Mouse (Mus musculus): ENCODE data around the gene Thrap3. TPM values are rescaled to one million over a fixed set of nuclear protein-coding genes. Genes with fewer than 3 reads are reported as not detected.

Thrap3 gene
- total RNA-seq, 2 experiments from 2014 or later = 215 to 361 TPM

DNA sequence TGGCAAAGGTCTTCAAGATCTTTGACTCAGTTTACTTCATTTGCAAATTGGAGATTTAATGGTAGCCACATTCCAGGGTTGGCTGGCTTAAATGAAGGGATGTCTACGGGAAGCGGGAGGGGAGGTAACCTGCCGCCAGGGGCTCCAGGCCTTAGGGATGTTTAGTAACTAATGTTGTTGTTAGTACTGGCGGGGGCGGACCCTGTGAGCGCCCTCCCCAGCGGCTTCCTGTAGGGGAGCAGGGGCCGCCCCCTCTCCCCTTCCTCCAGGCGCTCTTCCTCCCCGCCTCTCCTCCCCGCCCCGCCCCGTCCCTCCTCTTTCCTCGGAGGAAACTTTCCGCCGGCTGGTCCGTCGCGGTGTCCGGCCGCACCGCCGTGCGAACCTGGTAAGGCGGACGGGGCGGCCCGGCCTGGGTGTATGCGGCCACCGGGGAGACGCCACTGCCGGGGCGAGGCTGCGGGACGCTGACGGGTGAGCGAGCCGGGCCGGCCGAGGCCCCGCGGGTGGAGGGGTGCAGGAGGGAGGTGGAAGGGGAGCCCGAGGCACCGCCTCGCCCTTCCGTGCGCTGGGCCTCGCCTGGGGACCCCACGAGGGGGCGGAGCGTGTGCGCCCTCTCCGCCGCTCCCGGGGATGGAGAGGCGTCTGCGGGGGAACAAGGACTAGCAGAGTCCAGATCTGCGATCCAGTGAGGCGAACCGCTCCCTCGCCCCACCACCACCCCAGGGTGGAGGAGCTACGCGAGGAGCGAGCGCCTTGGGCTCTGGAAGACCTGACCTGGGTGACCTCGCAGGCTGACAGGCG, 54.2 kb downstream of the Thrap3 start:
- ATAC-seq (replicated peaks; ENCODE audit: poor library complexity, severe bottlenecking) = peak; percentile 82

DNA sequence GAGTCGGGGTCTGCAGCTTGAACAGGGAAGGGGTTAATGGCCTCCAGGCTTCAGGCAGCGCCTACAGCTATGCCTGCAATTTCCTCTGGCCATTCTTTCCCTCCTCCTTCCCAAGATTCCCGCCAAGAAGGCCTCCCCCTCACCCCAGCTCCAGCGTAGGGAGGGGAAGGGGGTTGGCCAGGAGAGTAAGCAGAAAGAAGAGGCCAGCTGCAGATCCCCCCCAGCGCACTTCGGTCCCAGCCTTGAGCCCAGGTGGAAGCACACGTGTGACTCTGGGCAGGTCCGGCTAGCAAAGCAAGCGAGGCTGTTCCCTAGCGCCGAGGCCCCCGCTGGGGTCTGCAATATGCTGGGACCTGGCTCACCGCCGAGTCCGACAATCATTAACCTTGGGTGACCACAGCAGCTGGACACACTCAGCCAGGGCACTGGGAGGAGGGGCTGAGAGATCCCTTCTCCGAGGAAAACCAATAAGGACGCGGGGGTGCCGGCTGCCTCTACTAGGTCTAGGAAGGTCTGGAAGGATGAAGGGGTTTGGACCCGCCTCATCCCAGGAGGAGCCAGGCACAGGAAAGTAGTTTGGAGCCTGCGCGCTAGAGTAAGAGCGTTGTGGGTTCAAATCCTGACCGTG, 54.9 kb downstream of the Thrap3 start, which contains the start of gene Eva1b:
Gene Eva1b, plus strand, starts transcription at position 212 of the 628 bp plus-strand sequence.
- ATAC-seq (replicated peaks; ENCODE audit: poor library complexity, severe bottlenecking) = no peak

DNA sequence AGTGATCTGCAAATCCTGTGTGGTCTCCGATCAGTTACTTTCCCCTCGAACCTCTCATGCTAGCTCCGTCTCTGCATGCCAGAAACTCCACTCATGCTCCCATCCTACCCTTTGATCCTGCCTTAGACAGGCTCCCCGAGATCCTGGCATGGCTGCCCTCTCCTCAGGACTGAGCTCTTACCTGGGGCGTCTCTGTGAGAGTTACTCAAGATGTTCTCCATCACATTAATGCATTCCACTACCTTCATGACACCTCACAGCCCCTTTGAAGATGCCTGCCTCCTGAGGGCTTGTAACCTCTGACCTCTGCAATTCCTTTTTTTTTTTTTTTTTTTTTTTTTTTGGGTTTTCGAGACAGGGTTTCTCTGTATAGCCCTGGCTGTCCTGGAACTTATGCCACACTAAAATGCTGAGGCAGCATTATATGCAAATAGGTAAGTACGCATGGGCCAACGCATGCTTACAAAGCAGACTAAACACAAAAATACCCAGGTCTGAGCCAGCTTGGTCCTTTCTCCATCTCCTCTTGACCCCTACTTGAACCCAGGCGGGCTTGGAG, 55.5 kb downstream of the Thrap3 start:
- ATAC-seq (replicated peaks; ENCODE audit: poor library complexity, severe bottlenecking) = no peak

DNA sequence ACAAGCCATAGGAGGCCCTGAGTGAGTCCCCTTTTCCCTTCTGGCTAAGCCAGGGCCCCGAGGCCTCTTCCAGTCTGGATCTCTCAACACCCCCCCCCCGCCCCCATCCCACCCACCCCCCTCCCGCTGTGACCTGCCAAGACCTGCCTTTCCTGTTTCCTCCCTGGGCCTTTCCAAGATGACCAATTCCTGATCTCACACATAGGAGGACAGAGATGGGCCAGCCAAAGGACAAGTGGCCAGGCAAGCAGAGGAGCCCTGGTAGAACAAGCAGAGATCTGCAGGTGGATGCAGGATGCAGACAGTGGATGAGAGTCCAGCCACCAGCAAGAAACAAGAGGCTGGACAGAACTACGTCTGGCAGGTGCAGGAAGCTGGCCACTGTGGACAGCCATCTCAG, 57.2 kb downstream of the Thrap3 start:
- no peak for ATAC-seq (replicated peaks; ENCODE audit: poor library complexity, severe bottlenecking)

DNA sequence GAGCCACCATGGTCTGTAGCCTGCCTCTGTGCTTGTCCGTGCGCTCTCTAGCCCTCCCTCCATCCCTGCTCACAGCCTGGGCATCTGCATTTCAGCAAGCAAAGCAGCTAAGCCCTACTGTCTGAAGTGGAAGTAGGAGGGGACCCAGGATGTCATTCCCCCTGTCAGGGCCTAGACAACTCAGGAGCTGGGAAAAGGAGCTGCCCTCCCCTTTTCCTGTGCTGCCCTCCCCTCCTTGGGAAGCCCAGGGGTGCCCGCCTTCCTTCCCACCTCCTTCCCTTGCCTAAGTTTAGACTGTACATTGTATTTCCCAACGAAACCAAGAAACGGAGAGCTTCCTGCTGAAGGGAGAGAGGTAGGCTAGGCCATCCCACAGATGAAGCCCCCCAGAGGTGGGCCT, 61.5 kb downstream of the Thrap3 start:
- no peak for ATAC-seq (replicated peaks; ENCODE audit: poor library complexity, severe bottlenecking)

DNA sequence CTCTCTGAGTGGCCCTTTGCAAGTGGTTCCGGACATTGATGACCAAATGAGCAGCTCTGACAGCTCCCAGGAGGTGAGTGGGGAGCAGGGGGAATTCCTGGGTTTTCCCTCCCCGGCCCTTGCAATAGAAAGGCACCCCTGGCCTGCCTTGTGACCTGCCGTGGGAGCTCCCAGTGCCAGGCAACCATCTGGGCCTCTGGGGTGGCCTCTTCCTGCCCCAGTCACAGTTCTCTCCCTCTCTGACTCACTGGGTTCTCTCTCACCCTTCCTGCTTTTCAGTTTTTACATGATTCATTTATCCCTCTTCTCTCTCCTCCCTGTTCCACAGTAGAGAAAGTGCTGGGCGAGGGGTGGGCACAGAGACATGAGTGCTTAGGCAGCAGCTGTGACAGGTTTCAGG, 64.8 kb downstream of the Thrap3 start:
- no peak for ATAC-seq (replicated peaks; ENCODE audit: poor library complexity, severe bottlenecking)

DNA sequence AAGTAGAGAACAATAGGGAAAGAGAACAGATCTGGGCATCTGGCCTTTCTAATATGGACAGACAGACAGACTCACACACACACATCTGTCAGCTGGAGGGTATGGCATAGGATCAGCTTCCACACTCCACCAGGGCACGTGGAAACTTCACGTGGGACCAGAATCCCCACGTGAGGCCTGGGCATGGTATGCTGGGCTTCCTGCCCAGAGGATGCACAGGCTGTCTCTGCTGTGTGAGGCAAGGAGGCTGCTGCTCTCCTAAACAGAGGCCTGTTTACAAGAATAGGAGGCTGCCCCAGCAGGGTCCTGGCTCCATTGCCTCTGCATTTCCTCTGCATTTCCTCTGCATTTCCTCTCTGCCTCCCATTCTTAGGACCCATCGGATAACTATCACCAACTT, 67.9 kb downstream of the Thrap3 start:
- no peak for ATAC-seq (replicated peaks; ENCODE audit: poor library complexity, severe bottlenecking)

DNA sequence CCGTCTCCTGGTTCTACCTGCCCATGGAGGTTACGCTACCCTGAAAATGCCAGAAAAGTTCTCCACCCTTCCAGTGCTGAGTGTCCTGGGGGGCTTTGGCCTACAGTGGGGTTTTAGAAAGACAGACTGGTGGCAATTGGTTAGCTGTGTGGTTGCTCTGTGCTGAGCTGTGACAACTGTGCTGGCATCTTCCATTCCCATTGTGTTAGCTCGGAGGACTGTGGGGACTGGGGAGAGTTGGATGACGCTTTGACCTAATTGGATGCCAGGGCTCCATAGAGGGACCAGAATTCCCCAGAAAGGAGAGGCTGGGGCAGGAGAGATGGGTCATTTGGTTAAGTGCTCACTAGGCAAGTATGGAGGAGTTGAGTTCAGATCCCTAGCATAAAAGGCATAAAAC, 68.3 kb downstream of the Thrap3 start:
- ATAC-seq (replicated peaks; ENCODE audit: poor library complexity, severe bottlenecking) = no peak

DNA sequence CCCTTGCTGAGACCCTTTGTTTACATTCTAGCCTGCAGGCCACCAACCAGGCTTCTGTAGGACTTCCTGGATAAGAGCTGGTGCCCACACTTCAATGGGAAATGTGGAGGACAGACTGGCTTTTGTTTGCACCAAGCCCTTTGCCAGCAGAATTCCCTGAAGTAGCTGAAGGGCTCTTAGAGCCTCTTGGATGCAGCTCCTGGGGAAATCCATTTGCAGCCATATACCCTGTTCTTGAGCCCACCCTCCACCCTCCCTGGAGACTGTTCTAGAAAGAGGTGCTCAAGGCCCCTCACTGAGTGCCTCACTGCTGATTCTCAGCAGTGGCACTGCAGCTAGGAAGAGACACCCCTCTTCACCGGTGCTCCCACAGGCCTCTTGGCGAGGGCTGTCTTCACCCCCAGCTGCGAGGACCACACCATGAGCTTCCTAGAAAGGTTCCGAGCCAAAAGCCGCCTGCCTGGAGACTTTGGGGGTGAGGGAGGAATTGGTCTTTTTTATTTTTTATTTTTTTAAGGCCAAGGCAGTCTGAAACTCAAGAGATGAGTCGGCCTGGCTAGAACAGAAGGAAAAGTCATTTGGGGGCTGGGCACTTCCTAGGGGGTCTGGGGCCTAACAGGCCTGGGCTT, 69.8 kb downstream of the Thrap3 start:
- ATAC-seq (replicated peaks; ENCODE audit: poor library complexity, severe bottlenecking) = no peak

DNA sequence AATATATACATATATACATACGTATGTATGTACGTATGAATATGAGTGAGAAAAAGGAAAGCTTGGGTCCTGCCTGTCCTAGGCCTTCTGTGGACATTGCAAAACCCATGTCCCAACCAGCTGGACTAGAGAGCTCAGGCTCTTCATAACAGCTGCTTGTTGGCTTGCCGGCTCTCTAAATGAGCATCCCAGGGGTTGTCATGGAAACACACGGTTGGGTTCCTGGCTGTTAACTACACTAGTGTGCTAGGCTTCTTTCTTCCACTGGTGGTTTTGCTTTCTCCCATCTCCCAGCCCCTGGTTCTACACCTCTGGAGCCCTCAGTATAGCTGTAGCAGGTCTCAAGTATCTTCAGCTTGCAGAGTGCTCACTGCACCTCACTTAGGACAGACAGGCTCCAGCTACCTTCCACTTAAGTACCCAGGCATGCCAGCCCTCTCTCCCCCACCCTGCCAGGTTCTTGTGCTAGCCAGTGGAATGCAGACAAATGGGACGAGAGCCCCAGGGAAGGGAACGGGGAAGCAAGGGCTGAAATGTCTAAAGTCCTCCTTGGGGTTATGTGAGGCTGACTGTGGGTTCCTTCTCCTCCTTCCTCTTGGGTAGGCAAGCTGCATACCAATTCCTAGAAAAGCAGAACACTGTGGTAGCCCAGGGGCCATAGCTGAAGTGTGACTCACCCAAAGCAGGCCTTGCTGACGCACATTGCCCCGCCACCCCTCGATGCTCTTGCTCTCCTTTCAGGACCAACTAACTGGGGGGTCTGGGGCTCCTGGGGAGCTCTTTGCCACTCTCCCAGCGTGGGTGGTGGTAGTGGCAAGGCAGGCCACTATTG, 71.1 kb downstream of the Thrap3 start:
- peak; percentile 98 for ATAC-seq (replicated peaks; ENCODE audit: poor library complexity, severe bottlenecking)

DNA sequence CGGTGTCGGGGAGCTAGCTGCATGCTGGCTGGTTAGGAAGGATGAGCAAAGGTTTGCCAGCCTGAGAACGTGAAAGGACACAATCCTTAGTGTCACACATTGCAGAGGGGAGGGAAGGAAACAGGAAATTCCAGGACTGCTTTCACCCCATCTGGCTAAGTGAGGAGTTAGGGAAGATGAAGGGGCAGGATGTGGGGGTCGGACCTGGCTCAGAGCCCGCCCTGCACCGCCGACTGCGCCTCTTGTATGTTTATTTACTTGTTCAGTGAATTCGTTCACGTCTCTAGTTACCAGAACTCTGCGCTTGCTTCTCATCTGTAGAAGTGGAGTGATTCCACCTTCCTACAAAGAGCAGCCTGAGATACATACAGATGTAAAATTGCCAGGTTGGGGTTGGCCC, 72.1 kb downstream of the Thrap3 start:
- no peak for ATAC-seq (replicated peaks; ENCODE audit: poor library complexity, severe bottlenecking)

DNA sequence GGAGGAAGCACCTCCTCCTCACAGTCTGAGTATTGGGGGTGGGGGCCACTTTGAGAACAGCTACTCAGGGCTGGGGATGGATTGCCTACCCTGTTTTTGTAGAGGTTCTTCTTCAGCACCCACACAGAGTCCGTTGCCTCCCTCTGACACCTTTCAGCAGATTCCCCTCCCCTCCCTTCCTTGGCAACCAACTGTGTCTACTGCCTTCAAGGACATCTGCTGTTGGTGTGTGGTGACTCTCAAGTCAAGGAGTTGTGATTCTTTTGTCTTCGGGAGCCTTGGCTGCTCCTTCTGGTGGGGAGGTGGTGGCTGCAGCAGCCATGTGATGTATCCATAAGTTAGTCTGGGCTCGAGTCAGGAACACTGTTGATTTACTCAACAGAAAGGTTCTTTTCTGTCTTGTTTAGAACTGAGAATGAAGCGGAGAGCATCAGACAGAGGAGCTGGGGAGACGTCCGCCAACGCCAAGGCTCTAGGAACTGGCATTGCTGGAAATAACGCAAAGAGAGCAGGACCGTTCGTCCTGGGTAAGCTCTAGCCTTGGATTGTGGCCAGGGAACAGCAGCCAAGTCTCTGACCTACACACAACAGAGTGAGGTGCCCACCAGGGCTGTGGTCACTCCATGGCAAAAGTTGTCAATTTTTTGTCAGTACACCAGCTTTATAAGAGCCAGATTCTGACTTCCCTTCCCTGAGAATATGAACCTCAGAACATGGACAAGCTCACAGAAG, 79.1 kb downstream of the Thrap3 start:
- ATAC-seq (replicated peaks; ENCODE audit: poor library complexity, severe bottlenecking) = no peak

DNA sequence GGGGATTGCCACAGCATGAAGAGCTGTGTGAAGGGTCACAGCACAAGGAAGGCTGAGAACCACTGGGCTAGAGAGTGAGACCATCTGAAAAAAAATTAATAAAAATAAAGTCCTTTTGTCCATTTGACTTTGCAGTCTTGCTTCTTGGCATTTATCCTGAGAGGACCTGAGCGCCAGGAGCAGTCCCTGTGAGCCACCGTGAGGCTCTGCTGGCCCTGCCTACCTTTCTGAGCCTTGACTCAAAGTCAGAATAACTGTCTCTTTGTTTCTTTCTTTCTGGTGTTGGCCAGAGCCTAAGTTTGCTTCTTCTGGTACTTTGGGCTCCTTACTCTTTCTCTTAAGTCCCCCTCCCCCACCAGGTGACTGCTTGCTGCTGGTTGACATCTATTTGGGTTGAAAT, 82.1 kb downstream of the Thrap3 start:
- no peak for ATAC-seq (replicated peaks; ENCODE audit: poor library complexity, severe bottlenecking)

DNA sequence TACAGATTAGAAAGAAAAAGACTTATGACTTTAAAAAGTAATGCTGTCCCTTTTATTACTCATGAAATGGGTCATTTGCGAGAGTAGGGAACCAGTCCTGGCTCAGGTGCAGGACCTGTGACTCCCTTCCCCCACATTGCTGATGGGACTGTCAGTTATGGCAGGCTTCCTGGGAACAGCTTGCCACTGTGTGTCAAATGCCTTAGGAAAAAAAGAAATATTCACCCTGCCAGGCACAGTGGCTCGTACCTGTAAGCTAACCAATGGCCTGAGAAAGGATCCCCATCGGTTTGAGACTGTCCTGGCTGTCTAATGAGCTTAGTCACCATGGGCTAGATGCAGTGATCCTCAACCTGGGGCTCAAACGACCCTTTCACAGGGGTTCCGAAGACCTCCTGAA, 82.5 kb downstream of the Thrap3 start:
- ATAC-seq (replicated peaks; ENCODE audit: poor library complexity, severe bottlenecking) = no peak

DNA sequence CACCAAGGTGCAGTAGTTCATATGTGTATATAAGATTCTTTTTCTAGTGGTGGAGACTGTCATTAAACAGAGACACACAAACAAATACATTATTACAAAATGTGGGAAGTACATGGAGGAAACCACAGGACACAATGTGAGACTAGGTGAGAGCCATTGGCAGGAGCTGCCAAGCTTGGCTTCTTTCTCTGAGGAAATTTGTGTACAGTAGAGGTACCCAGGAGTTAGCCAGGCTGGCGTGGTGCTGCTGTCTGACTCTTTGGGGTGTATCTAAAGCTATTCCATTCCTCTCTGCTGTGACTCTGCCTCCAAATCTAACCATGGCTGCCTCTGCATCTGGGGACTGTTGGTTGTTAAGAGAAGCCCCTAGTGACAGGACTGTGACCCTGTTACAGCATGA, 83.5 kb downstream of the Thrap3 start:
- ATAC-seq (replicated peaks; ENCODE audit: poor library complexity, severe bottlenecking) = no peak

DNA sequence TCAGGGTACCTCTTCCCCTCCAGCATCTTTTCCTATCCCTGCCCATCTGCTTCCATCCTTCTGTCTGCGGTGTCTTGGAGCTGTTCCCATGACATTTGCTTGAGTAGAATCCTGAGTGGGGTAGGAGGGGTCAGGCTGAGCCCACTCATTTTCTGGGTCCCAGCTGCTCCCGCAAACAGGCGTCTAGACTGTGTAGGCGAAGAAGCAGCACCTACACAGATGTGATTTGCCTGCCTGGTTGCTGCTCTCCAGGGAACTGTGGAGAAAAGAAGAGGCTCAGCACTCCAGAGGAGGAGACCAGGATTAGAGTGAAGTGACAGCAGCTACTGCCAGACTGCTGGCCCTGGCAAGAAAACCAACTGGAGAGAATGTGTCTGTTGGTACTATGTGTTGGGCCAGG, 83.9 kb downstream of the Thrap3 start:
- no peak for ATAC-seq (replicated peaks; ENCODE audit: poor library complexity, severe bottlenecking)

DNA sequence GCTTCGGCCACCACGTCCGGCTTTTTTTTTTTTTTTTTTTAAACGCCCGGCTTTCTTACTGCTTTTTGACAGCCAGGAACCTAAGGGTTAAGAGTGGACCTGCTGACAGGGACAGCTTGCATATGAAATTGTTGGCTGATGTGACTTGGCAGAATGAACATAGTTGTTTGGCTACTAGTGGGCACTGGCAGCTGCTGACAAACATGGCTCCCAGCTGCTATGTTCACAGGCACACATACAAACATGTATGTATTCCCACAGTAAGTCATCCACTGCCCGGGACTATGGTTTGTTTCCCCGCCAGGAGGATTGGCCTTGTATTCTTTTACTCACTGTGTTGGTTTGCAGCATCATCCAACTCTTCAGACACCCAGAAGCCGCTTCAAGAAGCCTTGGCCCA, 85.4 kb downstream of the Thrap3 start:
- ATAC-seq (replicated peaks; ENCODE audit: poor library complexity, severe bottlenecking) = no peak

DNA sequence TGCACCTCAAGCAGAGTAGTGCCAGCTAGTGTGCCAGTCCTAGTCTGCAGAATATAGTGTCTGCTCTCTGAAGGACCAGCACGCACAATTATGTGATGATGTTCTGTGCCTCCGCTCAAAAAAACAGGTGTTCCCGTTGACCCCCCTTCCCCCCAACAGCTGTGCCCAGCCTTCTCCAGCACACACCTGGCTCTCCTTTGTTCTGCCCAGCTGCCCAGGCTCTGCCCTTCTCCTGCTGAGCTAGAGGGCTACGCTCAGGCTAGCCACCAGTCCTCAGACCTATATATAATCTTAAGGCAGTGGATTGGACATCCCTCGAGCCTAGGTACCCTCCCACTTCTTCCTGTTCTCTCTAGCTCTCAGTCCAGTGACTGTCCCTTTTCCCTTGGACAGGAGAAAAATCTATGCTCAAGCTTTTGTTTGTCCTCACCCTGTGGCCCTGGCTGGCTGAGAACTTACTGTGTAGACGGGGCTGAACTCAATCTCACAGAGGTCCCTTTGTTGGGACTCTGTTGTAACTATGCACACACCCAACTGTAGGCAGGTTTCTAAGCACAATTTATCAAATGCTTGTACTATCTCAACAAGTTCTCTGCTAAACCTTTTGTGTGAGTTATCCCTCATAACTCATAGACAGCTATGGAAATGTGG, 86.6 kb downstream of the Thrap3 start:
- ATAC-seq (replicated peaks; ENCODE audit: poor library complexity, severe bottlenecking) = no peak

DNA sequence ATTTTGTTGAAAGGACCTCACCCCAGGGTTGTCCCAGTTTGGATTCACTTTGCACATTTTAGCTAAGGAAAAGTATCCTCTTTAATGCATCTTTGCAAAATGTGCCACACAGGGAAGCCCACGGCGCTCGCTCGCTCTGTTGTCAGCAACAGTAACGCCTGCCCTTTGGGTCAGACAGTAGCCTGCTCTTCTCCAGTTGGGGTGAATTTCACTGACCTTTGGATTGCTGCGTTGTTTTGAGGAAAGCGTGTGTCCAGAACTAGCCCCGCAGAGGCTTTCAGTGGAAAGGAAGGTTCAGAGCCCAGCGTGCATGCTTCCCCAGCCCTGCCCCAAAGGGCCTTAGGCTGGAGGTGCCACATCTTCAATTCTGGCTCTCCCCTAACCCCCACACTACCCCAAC, 87.1 kb downstream of the Thrap3 start:
- ATAC-seq (replicated peaks; ENCODE audit: poor library complexity, severe bottlenecking) = no peak
